Mouse (Mus musculus): ENCODE data around the gene Nxf1.

DNA sequence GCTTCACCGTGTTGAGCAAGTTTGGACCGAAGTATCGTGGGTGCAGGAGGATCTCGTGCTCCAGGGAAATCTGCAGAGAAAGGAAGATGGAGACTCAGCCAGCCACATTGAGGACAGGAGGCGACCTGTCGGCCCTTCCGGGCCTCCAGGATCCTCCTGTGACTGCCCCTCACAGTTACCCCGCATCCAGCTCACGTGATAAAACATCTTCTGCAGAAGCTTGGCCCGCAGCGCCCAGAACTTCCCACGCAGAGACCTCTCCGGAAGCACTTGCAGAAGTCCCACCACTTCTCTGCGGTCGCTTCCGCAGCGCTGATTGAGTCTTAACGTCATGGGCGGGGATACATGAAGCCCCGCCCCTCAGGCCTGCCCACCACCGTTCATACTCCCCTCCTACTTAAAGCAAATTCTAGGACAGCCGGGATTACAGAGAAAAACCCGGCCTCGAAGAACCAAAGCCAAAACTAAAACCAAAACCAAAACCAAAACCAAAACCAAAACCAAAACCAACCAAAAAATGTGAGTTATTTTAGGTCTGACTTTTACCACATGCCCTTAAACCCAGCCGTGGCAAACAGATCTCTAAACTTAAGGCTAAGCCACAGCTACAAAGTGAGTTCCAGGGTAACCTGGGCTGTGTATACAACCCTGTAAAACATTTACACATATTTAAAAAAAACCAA is 41.5 kb downstream of the Nxf1 start, which contains the start of gene Polr2g:
- TF ChIP-seq POLR2A (IDR thresholded peaks at IDR 0.05; ENCODE audit: control insufficient read depth, extremely low read depth, insufficient read depth, low read length, poor library complexity) (peak; percentile 75), CTCF (IDR thresholded peaks at IDR 0.05; ENCODE audit: borderline replicate concordance, control insufficient read depth, extremely low read depth, insufficient read depth, low read length, poor library complexity) (0 out of 2 replicates have a peak, but pooled peaks have one; percentile 47)
